Mouse (Mus musculus): Measurements from ENCODE around the gene Gm10271.

Gm10271 gene

DNA sequence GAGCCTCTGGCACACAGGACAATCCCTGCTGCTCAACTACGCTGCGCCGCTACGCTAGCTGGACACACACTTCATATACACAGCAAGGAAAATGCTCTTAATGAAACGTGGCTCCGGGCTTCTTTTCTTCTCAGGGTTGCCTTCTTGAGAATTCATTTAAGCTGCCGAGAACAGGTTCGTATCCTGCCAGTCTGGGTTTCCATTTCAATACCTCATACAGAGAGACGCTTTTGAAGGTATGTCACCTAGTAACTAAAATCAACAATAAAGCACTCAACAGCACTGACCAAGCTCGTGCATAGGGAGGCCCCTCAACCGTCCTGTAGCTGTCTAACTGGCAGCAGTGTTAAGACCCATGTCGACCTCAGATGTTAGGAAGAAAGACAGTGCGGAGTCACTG is 40.0 kb downstream of the Gm10271 start:
- DNase-seq (ENCODE audit: low read depth, low spot score) = no peak

DNA sequence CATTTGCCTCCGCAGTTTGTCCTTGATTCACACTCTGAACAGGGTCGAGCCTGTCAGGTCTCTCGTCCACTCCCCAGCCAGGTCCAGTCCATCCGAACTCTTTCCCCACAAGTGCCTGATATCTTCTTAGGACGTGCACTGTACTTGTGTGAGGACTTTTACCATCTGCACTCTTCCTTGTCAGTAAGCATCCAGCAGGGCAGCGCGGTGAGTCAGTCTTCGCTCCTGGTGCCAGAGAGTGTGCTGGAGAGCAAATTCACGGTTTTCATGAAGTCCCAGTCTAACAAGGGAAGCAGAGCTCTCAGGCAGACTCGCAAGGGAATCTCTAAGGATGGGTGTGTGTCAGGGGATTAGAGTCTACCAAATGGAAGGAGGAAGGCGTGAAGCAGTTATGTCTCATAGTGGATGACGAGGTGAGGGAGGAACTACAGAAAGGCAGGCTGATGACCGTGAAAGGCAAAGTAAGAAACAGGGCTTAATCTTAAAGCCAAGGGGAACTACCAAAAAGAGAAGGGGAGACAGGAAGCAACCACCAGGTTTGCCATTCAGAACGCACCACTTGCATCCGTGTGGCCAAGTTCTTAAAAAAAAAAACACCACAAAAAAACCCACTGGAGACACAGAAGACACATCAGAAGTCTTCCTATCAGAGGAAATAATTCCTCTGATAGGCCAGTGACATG is 40.8 kb downstream of the Gm10271 start:
- DNase-seq (ENCODE audit: low read depth, low spot score) = no peak

GRCm38 (mm10) chr10:116930936-116931335 is 41.5 kb downstream of the Gm10271 start:
- DNase-seq (ENCODE audit: low read depth, low spot score) = no peak

DNA sequence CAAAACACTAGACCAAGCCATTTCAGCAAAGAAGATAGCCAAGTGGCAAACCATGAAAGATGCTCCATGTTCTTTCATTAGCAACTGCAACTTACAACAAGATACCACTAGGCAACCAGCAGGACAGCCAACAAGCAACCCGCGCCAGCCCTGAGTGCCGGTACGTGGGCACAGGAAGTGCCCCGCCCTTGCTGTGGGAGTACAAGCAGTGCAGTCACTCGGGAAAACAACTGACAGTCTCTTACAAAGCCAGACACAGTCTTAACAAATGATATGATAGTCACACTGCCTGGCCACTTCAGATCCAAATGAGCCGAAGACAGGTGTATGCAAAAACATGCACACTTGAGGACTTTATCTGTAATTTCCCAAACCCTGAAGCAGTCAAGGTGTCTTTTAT is 41.9 kb downstream of the Gm10271 start:
- DNase-seq (ENCODE audit: low read depth, low spot score) = no peak

- no peak for DNase-seq (ENCODE audit: low read depth, low spot score)
Measured at GRCm38 (mm10) chr10:116928826-116929225, 43.6 kb downstream of the Gm10271 start.

- no peak for DNase-seq (ENCODE audit: low read depth, low spot score)
Measured at GRCm38 (mm10) chr10:116926428-116927113, 45.8 kb downstream of the Gm10271 start.

GRCm38 (mm10) chr10:116923651-116924495 is 48.5 kb downstream of the Gm10271 start:
- DNase-seq (ENCODE audit: low read depth, low spot score) = no peak

GRCm38 (mm10) chr10:116922161-116922560 is 50.2 kb downstream of the Gm10271 start:
- DNase-seq (ENCODE audit: low read depth, low spot score) = no peak

DNA sequence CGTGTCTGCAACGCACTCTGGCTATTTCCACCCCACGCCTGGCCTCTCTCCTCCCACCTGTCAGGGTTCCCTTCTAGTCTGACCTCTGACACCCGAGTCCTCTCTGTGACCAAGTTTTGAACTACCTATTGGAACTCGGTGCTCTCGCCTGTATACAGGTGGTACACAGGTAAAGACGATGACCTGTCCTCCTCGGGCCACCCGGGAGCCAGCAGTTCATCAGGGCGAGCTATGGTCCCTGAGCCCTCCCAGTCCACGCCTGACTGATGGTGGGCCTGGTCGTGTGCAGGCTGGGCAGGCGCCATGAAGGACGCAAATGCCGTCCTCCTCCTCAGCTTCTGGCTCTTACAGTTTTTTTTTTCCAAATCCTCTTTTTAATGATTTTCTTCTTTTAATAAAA is 51.0 kb downstream of the Gm10271 start:
- no peak for DNase-seq (ENCODE audit: low read depth, low spot score)

- no peak for DNase-seq (ENCODE audit: low read depth, low spot score)
Measured at GRCm38 (mm10) chr10:116920641-116921040, 51.8 kb downstream of the Gm10271 start.

DNA sequence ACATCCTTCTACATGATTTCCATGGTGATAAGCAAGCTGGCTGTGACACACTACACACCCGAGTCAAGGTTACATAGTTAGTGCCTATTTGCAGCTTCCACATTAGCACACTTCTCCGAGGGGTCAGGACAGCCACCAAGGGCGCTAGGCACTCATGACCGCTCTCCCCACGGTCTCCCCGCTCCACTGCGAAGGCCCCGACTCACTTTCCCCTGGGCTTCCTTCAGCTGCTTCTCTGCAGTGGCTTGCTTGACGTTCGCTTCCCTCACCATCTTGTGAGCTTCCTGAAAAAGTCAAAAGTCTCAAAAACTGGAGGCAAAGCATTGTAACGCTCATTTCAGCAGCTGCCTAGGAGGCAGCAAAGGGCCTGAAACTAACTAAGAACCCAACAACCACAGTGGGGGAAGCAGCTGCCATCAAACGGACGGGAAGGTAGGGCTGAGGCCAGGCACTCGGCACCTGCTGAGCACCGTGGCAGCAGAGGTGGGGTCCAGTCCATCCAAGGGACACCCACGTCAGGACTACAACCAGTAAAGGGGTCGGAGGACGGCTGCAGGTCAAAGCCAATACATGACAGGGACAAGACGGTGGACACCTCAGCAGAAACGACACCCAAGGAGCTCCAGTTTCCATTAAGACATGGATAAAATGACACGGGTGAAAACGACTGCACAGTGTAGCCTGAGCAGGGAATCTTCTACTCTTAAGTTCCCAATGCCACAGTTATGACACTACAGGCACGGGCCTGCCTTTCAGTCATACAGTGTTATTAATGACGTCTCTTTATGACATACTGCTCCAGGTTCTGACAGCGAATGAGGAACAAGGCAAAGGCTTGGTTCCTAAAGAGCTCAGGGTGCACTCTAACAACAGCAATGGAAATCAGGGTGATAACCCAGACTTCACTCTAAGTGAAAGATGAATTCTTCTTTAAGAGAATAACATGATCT is 52.8 kb downstream of the Gm10271 start:
- no peak for DNase-seq (ENCODE audit: low read depth, low spot score)

DNA sequence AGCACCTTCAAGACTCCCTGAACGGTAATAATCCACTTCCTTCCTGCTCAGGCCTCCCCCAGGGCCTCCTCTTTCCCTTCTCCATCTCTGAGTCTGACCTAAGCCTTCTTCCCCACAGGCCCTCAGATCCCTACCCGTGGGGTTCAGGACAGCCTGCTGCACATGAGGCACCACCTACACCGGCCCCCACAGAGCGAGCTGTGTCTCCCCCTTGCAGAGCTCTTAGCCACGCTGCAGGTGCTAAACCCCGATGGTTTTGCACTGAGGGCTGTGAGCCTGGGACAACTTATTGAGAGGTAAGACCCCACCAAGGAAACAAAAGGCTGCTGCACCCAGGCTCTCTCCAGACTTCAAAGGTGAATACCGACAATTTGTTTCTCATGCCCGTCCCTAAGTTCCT is 55.8 kb downstream of the Gm10271 start:
- no peak for DNase-seq (ENCODE audit: low read depth, low spot score)

GRCm38 (mm10) chr10:116915286-116915685 is 57.1 kb downstream of the Gm10271 start:
- no peak for DNase-seq (ENCODE audit: low read depth, low spot score)

GRCm38 (mm10) chr10:116914586-116914985 is 57.8 kb downstream of the Gm10271 start:
- no peak for DNase-seq (ENCODE audit: low read depth, low spot score)

- no peak for DNase-seq (ENCODE audit: low read depth, low spot score)
Measured at GRCm38 (mm10) chr10:116913647-116914273, 58.6 kb downstream of the Gm10271 start.

- no peak for DNase-seq (ENCODE audit: low read depth, low spot score)
Measured at GRCm38 (mm10) chr10:116912850-116913249, 59.6 kb downstream of the Gm10271 start.

DNA sequence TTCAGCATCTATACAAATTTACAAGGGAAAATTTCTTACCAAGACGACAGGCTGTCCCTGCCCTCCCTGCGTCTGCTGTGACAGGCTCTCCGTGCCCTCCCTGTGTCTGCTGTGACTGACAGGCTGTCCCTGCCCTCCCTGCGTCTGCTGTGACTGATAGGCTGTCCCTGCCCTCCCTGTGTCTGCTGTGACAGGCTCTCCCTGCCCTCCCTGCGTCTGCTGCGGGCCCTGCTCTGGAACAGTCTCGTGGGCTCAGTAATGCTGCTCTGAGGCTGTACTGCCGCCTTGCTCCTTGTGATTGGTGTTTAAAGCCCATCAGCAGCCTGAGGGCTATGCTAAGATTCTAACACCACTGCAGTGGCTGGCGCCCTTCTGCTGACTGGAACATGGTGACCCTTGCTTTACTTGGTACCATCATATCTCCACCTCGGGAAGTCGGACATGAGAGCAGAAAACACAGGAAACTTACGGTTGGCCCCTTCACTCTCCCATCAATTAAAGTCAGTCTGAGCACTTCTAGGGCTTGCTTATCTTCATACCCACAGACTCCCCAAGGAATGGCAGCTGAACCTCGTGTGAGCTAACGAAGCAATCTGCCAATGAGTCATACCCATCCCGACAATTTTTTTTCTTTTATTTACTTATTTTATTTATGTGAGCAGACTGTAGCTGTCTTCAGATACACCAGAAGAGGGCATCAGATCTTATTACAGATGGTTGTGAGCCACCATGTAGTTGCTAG is 63.3 kb downstream of the Gm10271 start:
- no peak for DNase-seq (ENCODE audit: low read depth, low spot score)

Measured in mesoderm, embryonic 11.5 days (tissue).